Mouse (Mus musculus) B cell, adult (primary cell): ENCODE results near the gene Prl8a6. TPM values are rescaled to one million over a fixed set of nuclear protein-coding genes. Genes with fewer than 3 reads are reported as not detected.

Experiments used
- total RNA-seq: library from RNA; stranded (reverse); gene quantifications from 4 replicates; pipeline ENCODE4 v1.2.4, GENCODE M21; 2023; ENCODE audit not compliant: inconsistent age

Prl8a6 gene
- total RNA-seq, result not detected in 4 replicates

GRCm38 (mm10) chr13:27438588-27438987 is at the start of gene Prl8a6:
Prl8a6 (minus strand) TSS chr13:27438688.

DNA sequence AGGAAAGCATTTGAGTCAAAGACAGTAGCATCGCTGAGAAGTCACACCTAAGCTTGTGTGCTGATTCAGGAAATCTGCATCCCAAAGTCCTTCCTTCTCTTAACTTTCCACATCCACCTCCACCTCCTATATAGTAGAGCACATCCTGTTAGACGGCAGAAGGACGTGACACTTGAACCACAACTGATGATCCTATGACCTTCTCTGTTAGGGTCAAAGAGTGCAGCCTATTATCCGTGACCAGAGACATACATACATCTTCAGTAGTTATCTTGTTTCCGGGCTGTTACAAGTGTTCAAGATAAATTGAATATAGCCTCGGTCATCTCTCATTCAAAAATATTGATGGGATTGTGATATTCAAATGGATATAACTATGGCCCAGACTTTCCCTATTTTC is 47.7 kb downstream of the Prl8a6 start, which contains the start of gene Prl2b1:
Gene Prl2b1 (minus strand): TSS at position 101 of the 400 bp plus-strand sequence.

Other genes starting within 250 kb of the Prl8a6 start
- not detected in 4 replicates for gene Prl3c1, start 242.0 kb downstream of the Prl8a6 start, total RNA-seq
- not detected in 4 replicates for gene Prl3b1, start 196.8 kb downstream of the Prl8a6 start, total RNA-seq
- gene Prl3a1, start 179.3 kb downstream of the Prl8a6 start, total RNA-seq, result not detected in 4 replicates
- gene Prl6a1, start 126.1 kb downstream of the Prl8a6 start, total RNA-seq, result not detected in 4 replicates
- gene Prl8a2, start 93.0 kb downstream of the Prl8a6 start, total RNA-seq, result not detected in 4 replicates
- not detected in 4 replicates for gene Prl2b1, start 47.8 kb downstream of the Prl8a6 start, total RNA-seq
- not detected in 4 replicates for gene Prl8a8, start 74.5 kb upstream of the Prl8a6 start, total RNA-seq
- gene Prl8a9, start 125.9 kb upstream of the Prl8a6 start, total RNA-seq, result not detected in 4 replicates
- gene Prl8a1, start 143.5 kb upstream of the Prl8a6 start, total RNA-seq, result not detected in 4 replicates
- gene Prl7b1, start 171.9 kb upstream of the Prl8a6 start, total RNA-seq, result not detected in 4 replicates
- not detected in 4 replicates for gene Prl7a1, start 203.8 kb upstream of the Prl8a6 start, total RNA-seq
- not detected in 4 replicates for gene Prl7a2, start 229.3 kb upstream of the Prl8a6 start, total RNA-seq